Mouse (Mus musculus): Measurements from ENCODE around the gene Acadl. TPM values are rescaled to one million over a fixed set of nuclear protein-coding genes. Genes with fewer than 3 reads are reported as not detected.

Acadl gene
- total and polyA plus RNA-seq, 3 experiments, result 0.12 to 0.32 TPM; not detected in 1

- Histone ChIP-seq H3K9ac (ENCODE audit: control insufficient read depth, low read depth, low read length, poor library complexity, severe bottlenecking) (no peak overlapping the region), H3K27ac (ENCODE audit: control insufficient read depth, low read depth, low read length) (no peak overlapping the region), H3K27me3 (ENCODE audit: control insufficient read depth in 1 of 2, insufficient read depth in 2 of 2, low read length in 2 of 2) (no peaks in the 10 kb centered on the region), H3K79me2 (ENCODE audit: control insufficient read depth, insufficient read depth, low read length, poor library complexity) (no peaks in the 10 kb centered on the region), H3K9me3 (replicated peaks; ENCODE audit: insufficient read depth, low read length) (no peaks in the 10 kb centered on the region), H3K4me1 (ENCODE audit: control insufficient read depth in 1 of 2, insufficient read depth in 2 of 2, low read length in 2 of 2) (peaks cover 6 to 10% of the 10 kb centered on the region in 2 experiments; a peak in 3 of 4 replicates), H3K4me3 (ENCODE audit: control insufficient read depth in 1 of 2, insufficient read depth in 1 of 2, low read depth in 2 of 2, low read length in 2 of 2) (no peak overlapping the region), H3K36me3 (ENCODE audit: control insufficient read depth in 1 of 2, insufficient read depth in 2 of 2, low read length in 2 of 2) (peaks cover 0 to 5% of the 10 kb centered on the region in 2 experiments; a peak in 1 of 4 replicates)
- TF ChIP-seq MYC (IDR thresholded peaks at IDR 0.05; ENCODE audit: low read depth, low read length) (no peak), SMC3 (IDR thresholded peaks at IDR 0.05; ENCODE audit: low read depth, low read length) (no peak), HCFC1 (IDR thresholded peaks at IDR 0.05; ENCODE audit: low read depth, low read length) (no peak), UBTF (IDR thresholded peaks at IDR 0.05; ENCODE audit: borderline replicate concordance, insufficient read depth, low read depth, low read length) (no peak), TBP (IDR thresholded peaks at IDR 0.05; ENCODE audit: low read depth, low read length) (no peak)
- DNase-seq (ENCODE audit: low read depth, low spot score), result no peak
Observed at GRCm38 (mm10) chr1:66841938-66842337, 21.1 kb downstream of the Acadl start.

- Histone ChIP-seq H3K4me3 (ENCODE audit: control insufficient read depth in 1 of 2, insufficient read depth in 1 of 2, low read depth in 2 of 2, low read length in 2 of 2) (no peak overlapping the region), H3K36me3 (ENCODE audit: control insufficient read depth in 1 of 2, insufficient read depth in 2 of 2, low read length in 2 of 2) (peaks cover 0 to 5% of the 10 kb centered on the region in 2 experiments; a peak in 1 of 4 replicates), H3K9ac (ENCODE audit: control insufficient read depth, low read depth, low read length, poor library complexity, severe bottlenecking) (no peak overlapping the region), H3K4me1 (ENCODE audit: control insufficient read depth in 1 of 2, insufficient read depth in 2 of 2, low read length in 2 of 2) (peaks cover 6 to 10% of the 10 kb centered on the region in 2 experiments; a peak in 3 of 4 replicates), H3K79me2 (ENCODE audit: control insufficient read depth, insufficient read depth, low read length, poor library complexity) (no peaks in the 10 kb centered on the region), H3K27ac (ENCODE audit: control insufficient read depth, low read depth, low read length) (no peak overlapping the region), H3K27me3 (ENCODE audit: control insufficient read depth in 1 of 2, insufficient read depth in 2 of 2, low read length in 2 of 2) (no peaks in the 10 kb centered on the region), H3K9me3 (replicated peaks; ENCODE audit: insufficient read depth, low read length) (no peaks in the 10 kb centered on the region)
- no peak for TF ChIP-seq MAZ (IDR thresholded peaks at IDR 0.05; ENCODE audit: low read depth, low read length)
- TF ChIP-seq MAFK (IDR thresholded peaks at IDR 0.05; ENCODE audit: borderline replicate concordance, low read depth, low read length), result 0 out of 2 replicates have a peak, but pooled peaks have one; percentile 19
- DNase-seq (ENCODE audit: low read depth, low spot score), result no peak
Observed at GRCm38 (mm10) chr1:66841510-66841909, 21.6 kb downstream of the Acadl start.

- peaks cover 2 to 4% of the 10 kb centered on the region in 2 experiments; a peak in 3 of 4 replicates for H3K4me1 ChIP-seq (ENCODE audit: control insufficient read depth in 1 of 2, insufficient read depth in 2 of 2, low read length in 2 of 2)
- H3K9me3 ChIP-seq (replicated peaks; ENCODE audit: insufficient read depth, low read length), result no peaks in the 10 kb centered on the region
Observed at GRCm38 (mm10) chr1:66839755-66840438, 23.2 kb downstream of the Acadl start.

More at GRCm38 (mm10) chr1:66839755-66840438, 23.2 kb downstream of the Acadl start:
- H3K9ac ChIP-seq (ENCODE audit: control insufficient read depth, low read depth, low read length, poor library complexity, severe bottlenecking), result no peak overlapping the region
- H3K79me2 ChIP-seq (ENCODE audit: control insufficient read depth, insufficient read depth, low read length, poor library complexity), result no peaks in the 10 kb centered on the region
- peaks cover 0 to 2% of the 10 kb centered on the region in 2 experiments; a peak in 1 of 4 replicates for H3K36me3 ChIP-seq (ENCODE audit: control insufficient read depth in 1 of 2, insufficient read depth in 2 of 2, low read length in 2 of 2)
- no peak overlapping the region for H3K27ac ChIP-seq (ENCODE audit: control insufficient read depth, low read depth, low read length)
- H3K27me3 ChIP-seq (ENCODE audit: control insufficient read depth in 1 of 2, insufficient read depth in 2 of 2, low read length in 2 of 2), result no peaks in the 10 kb centered on the region
- DNase-seq (ENCODE audit: low read depth, low spot score), result peak; percentile 21
- H3K4me3 ChIP-seq (ENCODE audit: control insufficient read depth in 1 of 2, insufficient read depth in 1 of 2, low read depth in 2 of 2, low read length in 2 of 2), result no peak overlapping the region
- TF ChIP-seq MAZ (IDR thresholded peaks at IDR 0.05; ENCODE audit: low read depth, low read length), result no peak
- TF ChIP-seq ZC3H11A (IDR thresholded peaks at IDR 0.05; ENCODE audit: low read depth, low read length), result no peak
- no peak for TF ChIP-seq MAX (IDR thresholded peaks at IDR 0.05; ENCODE audit: low read length)
- no peak for TF ChIP-seq MAFK (IDR thresholded peaks at IDR 0.05; ENCODE audit: borderline replicate concordance, low read depth, low read length)
- TF ChIP-seq POLR2AphosphoS5 (IDR thresholded peaks at IDR 0.05; ENCODE audit: borderline replicate concordance, low read depth, low read length), result no peak
